Mouse (Mus musculus) cerebellum, adult 11 months (tissue): ENCODE measurements around the gene Tenm4.
"Not testable (repeated sequence)": the region's sequence is repeated elsewhere in the genome, so short reads cannot be mapped to it uniquely, and the experiment has no call there.

Source experiments
- DNase-seq: peaks from one replicate; pipeline ENCODE4 v3.0.0; 2022

Gene Tenm4

GRCm38 (mm10) chr7:96597871-96598270, 426.8 kb downstream of the Tenm4 start:
- DNase-seq, result no peak

- no peak for DNase-seq
Measured at GRCm38 (mm10) chr7:96599081-96599480, 428.0 kb downstream of the Tenm4 start.

- DNase-seq, result no peak
Measured at GRCm38 (mm10) chr7:96600381-96600941, 429.4 kb downstream of the Tenm4 start.

GRCm38 (mm10) chr7:96604091-96604745, 433.2 kb downstream of the Tenm4 start:
- no peak for DNase-seq

- DNase-seq, result no peak
Measured at GRCm38 (mm10) chr7:96605316-96605715, 434.3 kb downstream of the Tenm4 start.

- DNase-seq, result no peak
Measured at GRCm38 (mm10) chr7:96609854-96610586, 439.0 kb downstream of the Tenm4 start.

- no peak for DNase-seq
Measured at GRCm38 (mm10) chr7:96617371-96617770, 446.3 kb downstream of the Tenm4 start.

GRCm38 (mm10) chr7:96619930-96620472, 449.0 kb downstream of the Tenm4 start:
- DNase-seq, result no peak

GRCm38 (mm10) chr7:96626338-96626737, 455.3 kb downstream of the Tenm4 start:
- no peak for DNase-seq

- not testable (repeated sequence) for DNase-seq
Measured at GRCm38 (mm10) chr7:96630551-96630950, 459.5 kb downstream of the Tenm4 start.

- DNase-seq, result no peak
Measured at GRCm38 (mm10) chr7:96633008-96633407, 462.0 kb downstream of the Tenm4 start.

- no peak for DNase-seq
Measured at GRCm38 (mm10) chr7:96635830-96636440, 464.9 kb downstream of the Tenm4 start.

- no peak for DNase-seq
Measured at GRCm38 (mm10) chr7:96643461-96644204, 472.6 kb downstream of the Tenm4 start.

- no peak for DNase-seq
Measured at GRCm38 (mm10) chr7:96644205-96644531, 473.1 kb downstream of the Tenm4 start.

GRCm38 (mm10) chr7:96647657-96648056, 476.6 kb downstream of the Tenm4 start:
- DNase-seq, result no peak

- no peak for DNase-seq
Measured at GRCm38 (mm10) chr7:96648606-96649005, 477.6 kb downstream of the Tenm4 start.

- no peak for DNase-seq
Measured at GRCm38 (mm10) chr7:96649171-96649570, 478.1 kb downstream of the Tenm4 start.

- DNase-seq, result no peak
Measured at GRCm38 (mm10) chr7:96650435-96650834, 479.4 kb downstream of the Tenm4 start.

- DNase-seq, result no peak
Measured at GRCm38 (mm10) chr7:96651055-96651454, 480.0 kb downstream of the Tenm4 start.

GRCm38 (mm10) chr7:96651626-96652341, 480.7 kb downstream of the Tenm4 start:
- DNase-seq, result no peak

- no peak for DNase-seq
Measured at GRCm38 (mm10) chr7:96652844-96653243, 481.8 kb downstream of the Tenm4 start.

GRCm38 (mm10) chr7:96654206-96654605, 483.2 kb downstream of the Tenm4 start:
- no peak for DNase-seq
